Mouse (Mus musculus): Measurements from ENCODE around the gene Hip1. TPM values are rescaled to one million over a fixed set of nuclear protein-coding genes. Genes with fewer than 3 reads are reported as not detected.

The Hip1 gene
- polyA plus RNA-seq, 1 experiment from 2014 or later: 2.7 TPM

- ATAC-seq: no peak
- Histone ChIP-seq H3K36me3 (replicated peaks; ENCODE audit: insufficient read depth, low read length) (no peaks in the 10 kb centered on the region), H3K4me2 (ENCODE audit: low read depth, low read length) (no peak overlapping the region), H3K27me3 (ENCODE audit: insufficient read depth, low read length) (no peaks in the 10 kb centered on the region), H3K9me3 (ENCODE audit: low read length) (no peaks in the 10 kb centered on the region), H3K9ac (replicated peaks) (no peak overlapping the region), H3K27ac (ENCODE audit: low read depth) (no peak overlapping the region), H3K4me3 (ENCODE audit: low read depth, low read length) (no peak overlapping the region), H3K4me1 (ENCODE audit: insufficient read depth) (peaks cover 8% of the 10 kb centered on the region)
- no peak for DNase-seq
- TF ChIP-seq CTCF (IDR thresholded peaks at IDR 0.05; ENCODE audit: low read depth): no peak
- TF ChIP-seq EP300 (IDR thresholded peaks at IDR 0.05; ENCODE audit: low read depth): no peak
- 53% methylated on average over 6 of the region's 6 CpGs for WGBS (ENCODE audit: insufficient replicate concordance)
Observed at GRCm38 (mm10) chr5:135399382-135399781, 145.5 kb downstream of the Hip1 start.

GRCm38 (mm10) chr5:135395826-135396225 is 149.1 kb downstream of the Hip1 start:
- ATAC-seq (no peak), DNase-seq (peak; percentile 46)
- no peaks in the 10 kb centered on the region for H3K9me3 ChIP-seq (ENCODE audit: low read length)
- 53% methylated on average over 5 of the region's 5 CpGs for WGBS (ENCODE audit: insufficient replicate concordance)
- no peak overlapping the region for H3K4me3 ChIP-seq (ENCODE audit: low read depth, low read length)
- no peaks in the 10 kb centered on the region for H3K27me3 ChIP-seq (ENCODE audit: insufficient read depth, low read length)
- TF ChIP-seq EP300 (IDR thresholded peaks at IDR 0.05; ENCODE audit: low read depth) (no peak), CTCF (IDR thresholded peaks at IDR 0.05; ENCODE audit: low read depth) (peak; percentile 81)
- no peak overlapping the region for H3K27ac ChIP-seq (ENCODE audit: low read depth)
- peaks cover 15% of the 10 kb centered on the region for H3K36me3 ChIP-seq (replicated peaks; ENCODE audit: insufficient read depth, low read length)
- no peak overlapping the region for H3K9ac ChIP-seq (replicated peaks)
- H3K4me1 ChIP-seq (ENCODE audit: insufficient read depth): peaks cover 18% of the 10 kb centered on the region
- no peak overlapping the region for H3K4me2 ChIP-seq (ENCODE audit: low read depth, low read length)

GRCm38 (mm10) chr5:135394004-135394823 is 150.7 kb downstream of the Hip1 start, which contains the start of gene Pom121:
Gene Pom121 (minus strand): TSS chr5:135394546.
- Histone ChIP-seq H3K27me3 (ENCODE audit: insufficient read depth, low read length) (no peaks in the 10 kb centered on the region), H3K4me2 (ENCODE audit: low read depth, low read length) (peak within 1 kb of the TSS; percentile 99), H3K27ac (ENCODE audit: low read depth) (peak within 1 kb of the TSS; percentile 94), H3K9me3 (ENCODE audit: low read length) (no peaks in the 10 kb centered on the region), H3K4me3 (ENCODE audit: low read depth, low read length) (peak within 1 kb of the TSS; percentile 93), H3K4me1 (ENCODE audit: insufficient read depth) (peaks cover 18% of the 10 kb centered on the region), H3K36me3 (replicated peaks; ENCODE audit: insufficient read depth, low read length) (peaks cover 27% of the 10 kb centered on the region), H3K9ac (replicated peaks) (peak within 1 kb of the TSS; percentile 98)
- under 1% methylated on average over 80 of the region's 110 CpGs for WGBS (ENCODE audit: insufficient replicate concordance)
- ATAC-seq (peak; percentile 95), DNase-seq (peak; percentile 89)
- TF ChIP-seq CTCF (IDR thresholded peaks at IDR 0.05; ENCODE audit: low read depth) (no peak), EP300 (IDR thresholded peaks at IDR 0.05; ENCODE audit: low read depth) (no peak; the same call in 1 of the 2 replicates)

GRCm38 (mm10) chr5:135383771-135384170 is 161.1 kb downstream of the Hip1 start:
- Histone ChIP-seq H3K27me3 (ENCODE audit: insufficient read depth, low read length) (no peaks in the 10 kb centered on the region), H3K4me1 (ENCODE audit: insufficient read depth) (no peaks in the 10 kb centered on the region), H3K9ac (replicated peaks) (no peak overlapping the region), H3K4me2 (ENCODE audit: low read depth, low read length) (no peak overlapping the region), H3K36me3 (replicated peaks; ENCODE audit: insufficient read depth, low read length) (peaks cover 88% of the 10 kb centered on the region), H3K4me3 (ENCODE audit: low read depth, low read length) (no peak overlapping the region), H3K27ac (ENCODE audit: low read depth) (no peak overlapping the region), H3K9me3 (ENCODE audit: low read length) (no peaks in the 10 kb centered on the region)
- 80% methylated on average over 10 of the region's 10 CpGs for WGBS (ENCODE audit: insufficient replicate concordance)
- no peak for DNase-seq
- TF ChIP-seq EP300 (IDR thresholded peaks at IDR 0.05; ENCODE audit: low read depth): no peak
- no peak for ATAC-seq

- Histone ChIP-seq H3K9me3 (ENCODE audit: low read length) (no peaks in the 10 kb centered on the region), H3K4me3 (ENCODE audit: low read depth, low read length) (no peak overlapping the region), H3K9ac (replicated peaks) (no peak overlapping the region), H3K4me2 (ENCODE audit: low read depth, low read length) (no peak overlapping the region), H3K27me3 (ENCODE audit: insufficient read depth, low read length) (no peaks in the 10 kb centered on the region), H3K27ac (ENCODE audit: low read depth) (no peak overlapping the region), H3K36me3 (replicated peaks; ENCODE audit: insufficient read depth, low read length) (peaks cover 92% of the 10 kb centered on the region), H3K4me1 (ENCODE audit: insufficient read depth) (no peaks in the 10 kb centered on the region)
- DNase-seq (no peak), ATAC-seq (no peak)
- TF ChIP-seq CTCF (IDR thresholded peaks at IDR 0.05; ENCODE audit: low read depth) (no peak), EP300 (IDR thresholded peaks at IDR 0.05; ENCODE audit: low read depth) (no peak)
- WGBS (ENCODE audit: insufficient replicate concordance): 86% methylated on average over 7 of the region's 7 CpGs
Observed at GRCm38 (mm10) chr5:135382746-135383145, 162.2 kb downstream of the Hip1 start.

- Histone ChIP-seq H3K4me3 (ENCODE audit: low read depth, low read length) (no peak overlapping the region), H3K9me3 (ENCODE audit: low read length) (no peaks in the 10 kb centered on the region), H3K9ac (replicated peaks) (no peak overlapping the region), H3K4me2 (ENCODE audit: low read depth, low read length) (no peak overlapping the region), H3K27ac (ENCODE audit: low read depth) (no peak overlapping the region), H3K36me3 (replicated peaks; ENCODE audit: insufficient read depth, low read length) (peaks cover 84% of the 10 kb centered on the region), H3K4me1 (ENCODE audit: insufficient read depth) (no peaks in the 10 kb centered on the region), H3K27me3 (ENCODE audit: insufficient read depth, low read length) (no peaks in the 10 kb centered on the region)
- TF ChIP-seq CTCF (IDR thresholded peaks at IDR 0.05; ENCODE audit: low read depth) (no peak), EP300 (IDR thresholded peaks at IDR 0.05; ENCODE audit: low read depth) (no peak)
- WGBS (ENCODE audit: insufficient replicate concordance): 91% methylated on average over 10 of the region's 10 CpGs
- no peak for ATAC-seq
- DNase-seq: no peak
Observed at GRCm38 (mm10) chr5:135381356-135381925, 163.5 kb downstream of the Hip1 start.
